Mouse (Mus musculus) kidney, adult 2 months (tissue): Measurements from ENCODE around the gene Cldn34c1. TPM values are rescaled to one million over a fixed set of nuclear protein-coding genes. Genes with fewer than 3 reads are reported as not detected.
"Not testable (repeated sequence)": the region's sequence is repeated elsewhere in the genome, so short reads cannot be mapped to it uniquely, and the experiment has no call there.

Source experiments
- DNase-seq: peaks from one replicate; pipeline ENCODE4 v3.0.0; 2021
- H3K27ac ChIP-seq: fragments of 200-500 bp; 2 replicates; pipeline ENCODE4 v1.5.1; 2012; ENCODE audit warnings: low read depth, low read length, control low read depth, inconsistent platforms; ENCODE audit not compliant: insufficient read depth
- H3K27me3 ChIP-seq: fragments of 200-500 bp; replicated peaks from 2 replicates; pipeline ENCODE4 v1.6.1; 2012; ENCODE audit warnings: mild to moderate bottlenecking, moderate library complexity, low read length, inconsistent platforms; ENCODE audit not compliant: control insufficient read depth, insufficient read depth
- H3K36me3 ChIP-seq: fragments of 200-500 bp; 2 replicates; pipeline ENCODE4 v1.6.1; 2012; ENCODE audit warnings: mild to moderate bottlenecking, moderate library complexity, low read length, inconsistent platforms; ENCODE audit not compliant: control insufficient read depth, insufficient read depth
- H3K4me1 ChIP-seq: fragments of 200-500 bp; 2 replicates; pipeline ENCODE4 v1.6.1; 2011; ENCODE audit warnings: low read length; ENCODE audit not compliant: control insufficient read depth, insufficient read depth
- H3K4me3 ChIP-seq: fragments of 200-500 bp; 2 replicates; pipeline ENCODE4 v1.5.1; 2011; ENCODE audit warnings: mild to moderate bottlenecking, low read depth, low read length, control low read depth; ENCODE audit not compliant: insufficient read depth
- CTCF ChIP-seq: fragments of 200-500 bp; conservative IDR thresholded peaks from 2 replicates; pipeline ENCODE4 v1.5.1; 2011; ENCODE audit warnings: low read depth, mild to moderate bottlenecking, control low read depth, low read length, moderate library complexity, mixed read lengths; ENCODE audit not compliant: insufficient read depth, insufficient read length
- POLR2A ChIP-seq: fragments of 200-500 bp; IDR thresholded peaks from one replicate; pipeline ENCODE4 v1.6.1; 2011; ENCODE audit warnings: low read depth, low read length, control low read depth
- WGBS: fragments of 180-500 bp; shearing (Covaris S2); methylation state at CpG from one replicate; pipeline ENCODE4 v1.1.7; 2018; 5-methylcytosine and 5-hydroxymethylcytosine counted together
- polyA plus RNA-seq: library from polyadenylated mRNA; depleted of rRNA; stranded (reverse); fragments of >200 nt; gene quantifications from 2 replicates; pipeline ENCODE4 v1.2.3, GENCODE M21; 2012; rRNA removed

Cldn34c1 gene
- polyA plus RNA-seq, result 2.7 and 3.8 TPM in 2 replicates

GRCm38 (mm10) chrX:123103291-123104260 is at the start of gene Cldn34c1:
Gene Cldn34c1, plus strand, starts transcription at chrX:123103495.
- 1% methylated on average over 49 of the region's 66 CpGs for WGBS
- no peaks in the 10 kb centered on the region for H3K36me3 ChIP-seq
- peak within 1 kb of the TSS; percentile 84; the same call in 1 of the 2 replicates for H3K27ac ChIP-seq
- peak; percentile 90 for DNase-seq
- H3K4me1 ChIP-seq, result no peaks in the 10 kb centered on the region
- peak within 1 kb of the TSS; percentile 67 for H3K4me3 ChIP-seq
- TF ChIP-seq POLR2A (no peak), CTCF (no peak)
- no peaks in the 10 kb centered on the region for H3K27me3 ChIP-seq

- 77% methylated on average over 3 of the region's 3 CpGs for whole genome bisulfite sequencing
- Histone ChIP-seq H3K4me1 (no peaks in the 10 kb centered on the region), H3K36me3 (no peaks in the 10 kb centered on the region), H3K27me3 (no peaks in the 10 kb centered on the region), H3K4me3 (no peak overlapping the region), H3K27ac (no peak overlapping the region)
- DNase-seq, result no peak
- no peak for TF ChIP-seq CTCF
- TF ChIP-seq POLR2A, result no peak
Measured at GRCm38 (mm10) chrX:123087441-123087840, 15.9 kb upstream of the Cldn34c1 start.

GRCm38 (mm10) chrX:123102806-123103205 is 489 bp upstream of the Cldn34c1 start:
- H3K4me1 ChIP-seq, H3K27me3 ChIP-seq, DNase-seq, H3K36me3 ChIP-seq: not testable (repeated sequence)
- H3K27ac ChIP-seq, result peak overlapping the region; percentile 84; the same call in 1 of the 2 replicates
- peak overlapping the region; percentile 67 for H3K4me3 ChIP-seq
- 2% methylated on average over 5 of the region's 5 CpGs for WGBS

GRCm38 (mm10) chrX:123104692-123105091 is 1.4 kb downstream of the Cldn34c1 start:
- not testable (repeated sequence) for H3K4me1 ChIP-seq, H3K27ac ChIP-seq, DNase-seq, H3K27me3 ChIP-seq, H3K36me3 ChIP-seq
- 11% methylated on average over 7 of the region's 7 CpGs for WGBS
- H3K4me3 ChIP-seq, result 0 out of 2 replicates have a peak overlapping the region, but pooled peaks have one; percentile 10

GRCm38 (mm10) chrX:123222381-123222780 is 119.1 kb downstream of the Cldn34c1 start, which contains the start of gene Srsx:
Gene Srsx, minus strand, starts transcription at chrX:123222481.
- not testable (repeated sequence) for H3K27me3 ChIP-seq
- WGBS, result no CpG with 5 or more reads among the region's 1 CpGs

More at GRCm38 (mm10) chrX:123222381-123222780, 119.1 kb downstream of the Cldn34c1 start, which contains the start of gene Srsx:
- not testable (repeated sequence) for H3K27ac ChIP-seq, H3K36me3 ChIP-seq, H3K4me1 ChIP-seq, H3K4me3 ChIP-seq, DNase-seq

Other genes starting within 250 kb of the Cldn34c1 start
- not detected in 2 replicates for gene Gm17521, start 73.8 kb upstream of the Cldn34c1 start, polyA plus RNA-seq
- not detected in 2 replicates for gene Srsx, start 119.0 kb downstream of the Cldn34c1 start, polyA plus RNA-seq
- gene Gm17577, start 143.4 kb downstream of the Cldn34c1 start, polyA plus RNA-seq, result not detected in 2 replicates